Comparison of ENCODE assay signal across 23 mouse cellular contexts in genomic region chr9:115304149-115304548, GRCm38 (mm10). TPM values are rescaled to one million over a fixed set of nuclear protein-coding genes. Genes with fewer than 3 reads are reported as not detected.
DNase-seq lines count a peak whose midpoint lies in the region; ATAC-seq and TF ChIP-seq lines count a peak whose summit lies in the region.
"Had no signal": no experiment of that assay in that cellular context is flagged by ENCODE, and none has a peak within 500 bp of the region (broad histone marks: within the 10 kb centered on the region; RNA-seq: fewer than 3 reads in every experiment).

No protein-coding gene starts in this region.

- peaks cover 90% of the 10 kb centered on the region for H3K79me2 ChIP-seq in CH12.LX (replicated peaks; ENCODE audit: control insufficient read depth, extremely low read depth, insufficient read depth, poor library complexity, severe bottlenecking)

- no peak for TF ChIP-seq CTCF in liver, postnatal 0 days (IDR thresholded peaks at IDR 0.05; ENCODE audit: low read depth)
- TF ChIP-seq CTCF in CH12.LX (conservative IDR thresholded peaks at IDR 0.05 in 1 of 2, IDR thresholded peaks at IDR 0.05 in 1 of 2; ENCODE audit: low read depth in 2 of 2, low read length in 2 of 2): no peak

- H3K4me1 ChIP-seq in intestine, embryonic 14.5 days (replicated peaks; ENCODE audit: control insufficient read depth, insufficient read depth, low read length): peaks cover 45% of the 10 kb centered on the region
- peaks cover 36% of the 10 kb centered on the region for H3K4me1 ChIP-seq in intestine, embryonic 16.5 days (ENCODE audit: control insufficient read depth, insufficient read depth, low read length)
- H3K4me1 ChIP-seq in liver, embryonic 11.5 days (replicated peaks; ENCODE audit: control insufficient read depth, insufficient read depth, low read length): peaks cover 61% of the 10 kb centered on the region
- H3K4me1 ChIP-seq in liver, postnatal 0 days (ENCODE audit: insufficient read depth): peaks cover 51% of the 10 kb centered on the region
- H3K4me1 ChIP-seq in CH12.LX (ENCODE audit: control insufficient read depth in 1 of 2, insufficient read depth in 2 of 2): peaks cover 15 to 63% of the 10 kb centered on the region in 2 experiments
- H3K4me1 ChIP-seq in hindbrain, embryonic 13.5 days (replicated peaks): peaks cover 67% of the 10 kb centered on the region

- no peak for ATAC-seq in intestine, embryonic 14.5 days (replicated peaks; ENCODE audit: low FRiP score, low TSS enrichment, low read depth)
- ATAC-seq in intestine, embryonic 16.5 days: no peak
- ATAC-seq in liver, embryonic 11.5 days (replicated peaks; ENCODE audit: low FRiP score): no peak
- no peak for ATAC-seq in liver, postnatal 0 days
- ATAC-seq in hindbrain, embryonic 13.5 days (ENCODE audit: low FRiP score): no peak
- ATAC-seq: activated CD4-positive, CD25-positive, alpha-beta regulatory T cell, adult 4 months; CD4-positive, CD25-positive, alpha-beta regulatory T cell, adult 4 months; forebrain, embryonic 13.5 days; forebrain, embryonic 15.5 days; forebrain, postnatal 0 days; Patski had no signal

- DNase-seq in intestine, embryonic 14.5 days (ENCODE audit: low spot score): peak; percentile 16
- no peak for DNase-seq in liver, embryonic 11.5 days (ENCODE audit: low spot score)
- no peak for DNase-seq in liver, postnatal 0 days
- no peak for DNase-seq in CH12.LX (ENCODE audit: extremely low read depth)
- DNase-seq: adrenal gland, adult 8-10 months; adrenal gland, postnatal 14 days; adrenal gland, postnatal 36 days; B cell, adult 2 months; cerebellum, adult 11-12 months; cerebellum, adult 2 months; cerebellum, adult 9-10 months; cerebellum, postnatal 10 days; cerebellum, postnatal 25 days; forebrain, postnatal 0 days had no signal

- H3K9me3 ChIP-seq in intestine, embryonic 14.5 days (ENCODE audit: control insufficient read depth, low read length): no peaks in the 10 kb centered on the region
- H3K9me3 ChIP-seq in intestine, embryonic 16.5 days (ENCODE audit: control insufficient read depth, low read length): no peaks in the 10 kb centered on the region
- no peaks in the 10 kb centered on the region for H3K9me3 ChIP-seq in liver, embryonic 11.5 days (ENCODE audit: control insufficient read depth, low read length)
- H3K9me3 ChIP-seq in liver, postnatal 0 days (ENCODE audit: low read length): no peaks in the 10 kb centered on the region
- no peaks in the 10 kb centered on the region for H3K9me3 ChIP-seq in CH12.LX (replicated peaks; ENCODE audit: low read length)
- H3K9me3 ChIP-seq in hindbrain, embryonic 13.5 days: no peaks in the 10 kb centered on the region
- H3K9me3 ChIP-seq: embryonic facial prominence, embryonic 10.5 days; embryonic facial prominence, embryonic 12.5 days; forebrain, embryonic 13.5 days; forebrain, embryonic 15.5 days had no signal

- H3K27ac ChIP-seq in intestine, embryonic 14.5 days (ENCODE audit: low read depth): no peak overlapping the region
- H3K27ac ChIP-seq in intestine, embryonic 16.5 days (ENCODE audit: low read length): no peak overlapping the region
- H3K27ac ChIP-seq in liver, embryonic 11.5 days (ENCODE audit: low read depth, low read length): no peak overlapping the region
- H3K27ac ChIP-seq in liver, postnatal 0 days (ENCODE audit: low read depth): no peak overlapping the region
- H3K27ac ChIP-seq in CH12.LX (ENCODE audit: insufficient read depth, low read depth): no peak overlapping the region
- no peak overlapping the region for H3K27ac ChIP-seq in hindbrain, embryonic 13.5 days
- H3K27ac ChIP-seq: embryonic facial prominence, embryonic 10.5 days; embryonic facial prominence, embryonic 12.5 days; forebrain, embryonic 13.5 days; forebrain, embryonic 15.5 days had no signal

- TF ChIP-seq POLR2A in CH12.LX (IDR thresholded peaks at IDR 0.05; ENCODE audit: low read depth, low read length): no peak

- no peak for TF ChIP-seq RAD21 in CH12.LX (IDR thresholded peaks at IDR 0.05; ENCODE audit: low read depth, low read length)

- dilution Hi-C loops in CH12.LX (cut with MboI; ENCODE audit: extremely low pct_ligation_motif_present, extremely low pct_unique_long_range_greater_than_20kb, low sequenced_read_pairs): no loop called here

- H3K27me3 ChIP-seq in intestine, embryonic 14.5 days (replicated peaks; ENCODE audit: control insufficient read depth, insufficient read depth, low read length): no peaks in the 10 kb centered on the region
- H3K27me3 ChIP-seq in intestine, embryonic 16.5 days (replicated peaks; ENCODE audit: control insufficient read depth, insufficient read depth, low read length): no peaks in the 10 kb centered on the region
- H3K27me3 ChIP-seq in liver, embryonic 11.5 days (replicated peaks; ENCODE audit: control insufficient read depth, insufficient read depth, low read length): no peaks in the 10 kb centered on the region
- H3K27me3 ChIP-seq in liver, postnatal 0 days (ENCODE audit: insufficient read depth, low read length): no peaks in the 10 kb centered on the region
- H3K27me3 ChIP-seq in CH12.LX (replicated peaks): no peaks in the 10 kb centered on the region
- no peaks in the 10 kb centered on the region for H3K27me3 ChIP-seq in hindbrain, embryonic 13.5 days
- H3K27me3 ChIP-seq: embryonic facial prominence, embryonic 12.5 days; forebrain, embryonic 13.5 days; forebrain, embryonic 15.5 days; Patski had no signal

- WGBS in intestine, embryonic 14.5 days: 84% methylated on average over 4 of the region's 4 CpGs
- 65% methylated on average over 4 of the region's 4 CpGs for WGBS in intestine, embryonic 16.5 days
- WGBS in liver, embryonic 11.5 days: 74% methylated on average over 4 of the region's 4 CpGs
- WGBS in liver, postnatal 0 days (ENCODE audit: insufficient replicate concordance): 63% methylated on average over 4 of the region's 4 CpGs
- 84% methylated on average over 4 of the region's 4 CpGs for WGBS in hindbrain, embryonic 13.5 days

- in situ Hi-C loops in CH12.LX (cut with MboI; ENCODE audit: low pct_ligation_motif_present, low pct_unique_long_range_greater_than_20kb, low sequenced_read_pairs): no loop called here

- H3K9ac ChIP-seq in intestine, embryonic 14.5 days (ENCODE audit: low read length): no peak overlapping the region
- no peak overlapping the region for H3K9ac ChIP-seq in intestine, embryonic 16.5 days (ENCODE audit: low read depth, low read length)
- H3K9ac ChIP-seq in liver, embryonic 11.5 days (ENCODE audit: low read depth, low read length): no peak overlapping the region
- no peak overlapping the region for H3K9ac ChIP-seq in liver, postnatal 0 days (replicated peaks)
- no peak overlapping the region for H3K9ac ChIP-seq in CH12.LX (ENCODE audit: insufficient read depth, low read depth)
- H3K9ac ChIP-seq in hindbrain, embryonic 13.5 days: no peak overlapping the region
- H3K9ac ChIP-seq: embryonic facial prominence, embryonic 12.5 days; forebrain, embryonic 13.5 days; forebrain, embryonic 15.5 days; forebrain, postnatal 0 days had no signal

- no peaks in the 10 kb centered on the region for H3K36me3 ChIP-seq in intestine, embryonic 14.5 days (ENCODE audit: control insufficient read depth, insufficient read depth, low read length)
- no peaks in the 10 kb centered on the region for H3K36me3 ChIP-seq in intestine, embryonic 16.5 days (ENCODE audit: control insufficient read depth, insufficient read depth, low read length)
- no peaks in the 10 kb centered on the region for H3K36me3 ChIP-seq in liver, embryonic 11.5 days (ENCODE audit: control insufficient read depth, insufficient read depth, low read length)
- peaks cover 4% of the 10 kb centered on the region; the same call in 1 of the 2 replicates for H3K36me3 ChIP-seq in liver, postnatal 0 days (replicated peaks; ENCODE audit: insufficient read depth, low read length)
- peaks cover 10 to 27% of the 10 kb centered on the region in 2 experiments for H3K36me3 ChIP-seq in CH12.LX (replicated peaks in 1 of 2; ENCODE audit: control insufficient read depth in 1 of 2, insufficient read depth in 1 of 2, low read length in 1 of 2)
- no peaks in the 10 kb centered on the region for H3K36me3 ChIP-seq in hindbrain, embryonic 13.5 days
- H3K36me3 ChIP-seq: embryonic facial prominence, embryonic 12.5 days; forebrain, embryonic 15.5 days had no signal

- no peak overlapping the region for H3K4me3 ChIP-seq in intestine, embryonic 14.5 days (ENCODE audit: low read depth, low read length)
- H3K4me3 ChIP-seq in intestine, embryonic 16.5 days (ENCODE audit: low read length): no peak overlapping the region
- no peak overlapping the region for H3K4me3 ChIP-seq in liver, embryonic 11.5 days (ENCODE audit: low read depth, low read length)
- no peak overlapping the region for H3K4me3 ChIP-seq in liver, postnatal 0 days (ENCODE audit: low read depth, low read length)
- H3K4me3 ChIP-seq in CH12.LX (replicated peaks in 1 of 3; ENCODE audit: low read depth in 2 of 3, low read length in 2 of 3, poor library complexity in 1 of 3): no peak overlapping the region
- no peak overlapping the region for H3K4me3 ChIP-seq in hindbrain, embryonic 13.5 days
- H3K4me3 ChIP-seq: embryonic facial prominence, embryonic 10.5 days; embryonic facial prominence, embryonic 12.5 days; forebrain, embryonic 13.5 days; forebrain, embryonic 15.5 days had no signal

- no peak overlapping the region for H3K4me2 ChIP-seq in intestine, embryonic 14.5 days (ENCODE audit: low read length)
- no peak overlapping the region for H3K4me2 ChIP-seq in intestine, embryonic 16.5 days (ENCODE audit: low read depth, low read length)
- peak overlapping the region; percentile 11; the same call in 1 of the 2 replicates for H3K4me2 ChIP-seq in liver, embryonic 11.5 days
- H3K4me2 ChIP-seq in liver, postnatal 0 days (ENCODE audit: low read depth, low read length): no peak overlapping the region
- no peak overlapping the region for H3K4me2 ChIP-seq in CH12.LX (ENCODE audit: insufficient read depth, low read depth, poor library complexity, severe bottlenecking)
- H3K4me2 ChIP-seq in hindbrain, embryonic 13.5 days: no peak overlapping the region
- H3K4me2 ChIP-seq: embryonic facial prominence, embryonic 12.5 days; forebrain, embryonic 13.5 days; forebrain, embryonic 15.5 days had no signal

- TF ChIP-seq EP300 in liver, postnatal 0 days (IDR thresholded peaks at IDR 0.05; ENCODE audit: low read depth): no peak
- no peak for TF ChIP-seq EP300 in CH12.LX (IDR thresholded peaks at IDR 0.05; ENCODE audit: low read length)

TF ChIP-seq in CH12.LX, 34 proteins besides CTCF, POLR2A, EP300 and RAD21 (continues in another document):
- no peak for TF ChIP-seq MXI1 (IDR thresholded peaks at IDR 0.05; ENCODE audit: low read depth, low read length)

RNA-seq across cellular contexts. Expression of gene Stt3b, which starts 6.1 kb away (rescaled TPM):
- polyA plus RNA-seq in intestine, embryonic 14.5 days (2014; fragmentation: Nextera tagmentation; extraction: Ambion mirVana): 124 and 135 TPM in 2 replicates
- polyA plus RNA-seq in intestine, embryonic 16.5 days (2015; fragmentation: Nextera tagmentation; extraction: Ambion mirVana): 108 and 127 TPM in 2 replicates
- polyA plus RNA-seq in liver, embryonic 11.5 days (2014; fragmentation: Nextera tagmentation; extraction: Ambion mirVana): 113 and 130 TPM in 2 replicates
- polyA plus RNA-seq in liver, postnatal 0 days (2015; fragmentation: Nextera tagmentation; extraction: Ambion mirVana): 41.8 and 43.8 TPM in 2 replicates
- total RNA-seq in CH12.LX (2012; rRNA removed): 103 and 114 TPM in 2 replicates
- 152 and 155 TPM in 2 replicates for total RNA-seq in CH12.LX (2014; rRNA removed)
- 108 and 118 TPM in 2 replicates for polyA plus RNA-seq in CH12.LX (2012; ENCODE audit: insufficient read length, low read depth)
- polyA plus RNA-seq in hindbrain, embryonic 13.5 days (2015; fragmentation: Nextera tagmentation; extraction: Ambion mirVana): 81.7 and 88.4 TPM in 2 replicates
